Mouse (Mus musculus) neural tube, embryonic 13.5 days (tissue): ENCODE data around the gene Tmc6. TPM values are rescaled to one million over a fixed set of nuclear protein-coding genes. Genes with fewer than 3 reads are reported as not detected.

Source experiments
- ATAC-seq: fragments of 200-750 bp; cut with Nextera tagmentation; 2 replicates; pipeline ENCODE4 v1.8.0; 2017; ENCODE audit warnings: low read depth, mild to moderate bottlenecking, moderate TSS enrichment, moderate library complexity
- H3K27ac ChIP-seq: fragments of 300-500 bp; sonication (generic); replicated peaks from 2 replicates; pipeline ENCODE4 v1.5.1; 2015; ENCODE audit warnings: moderate library complexity, mild to moderate bottlenecking, inconsistent platforms
- H3K27me3 ChIP-seq: fragments of 300-500 bp; sonication (generic); 2 replicates; pipeline ENCODE4 v1.6.1; 2015; ENCODE audit warnings: mild to moderate bottlenecking, inconsistent platforms
- H3K36me3 ChIP-seq: fragments of 300-500 bp; sonication (generic); 2 replicates; pipeline ENCODE4 v1.6.1; 2015; ENCODE audit warnings: mild to moderate bottlenecking, inconsistent platforms
- H3K4me1 ChIP-seq: fragments of 300-500 bp; sonication (generic); replicated peaks from 2 replicates; pipeline ENCODE4 v1.6.1; 2015; ENCODE audit warnings: inconsistent platforms
- H3K4me2 ChIP-seq: fragments of 300-500 bp; sonication (generic); 2 replicates; pipeline ENCODE4 v1.6.1; 2015; ENCODE audit warnings: inconsistent platforms, mild to moderate bottlenecking, moderate library complexity
- H3K4me3 ChIP-seq: fragments of 300-500 bp; sonication (generic); 2 replicates; pipeline ENCODE4 v1.5.1; 2015; ENCODE audit warnings: mild to moderate bottlenecking, inconsistent platforms
- H3K9ac ChIP-seq: fragments of 300-500 bp; sonication (generic); 2 replicates; pipeline ENCODE4 v1.6.1; 2015; ENCODE audit warnings: moderate library complexity, mild to moderate bottlenecking, inconsistent platforms
- H3K9me3 ChIP-seq: fragments of 300-500 bp; sonication (generic); 2 replicates; pipeline ENCODE4 v1.6.1; 2016; ENCODE audit warnings: inconsistent platforms
- WGBS: fragments of 180-500 bp; shearing (Covaris S2); methylation state at CpG from one replicate; pipeline ENCODE4 v1.1.7; 2015; 5-methylcytosine and 5-hydroxymethylcytosine counted together
- polyA plus RNA-seq: library from polyadenylated mRNA; unstranded; fragments of >200 nt; fragmentation: Nextera tagmentation; extraction: Ambion mirVana; gene quantifications from 2 replicates; pipeline ENCODE4 v1.2.1, GENCODE M21; 2015

Tmc6 gene
- polyA plus RNA-seq, 1 experiment from 2014 or later, result 9.7 TPM

GRCm38 (mm10) chr11:117806781-117807180 is 24.8 kb upstream of the Tmc6 start:
- Histone ChIP-seq H3K4me1 (peaks cover 21% of the 10 kb centered on the region), H3K27me3 (peaks cover 24% of the 10 kb centered on the region), H3K36me3 (no peaks in the 10 kb centered on the region), H3K4me3 (no peak overlapping the region), H3K9me3 (no peaks in the 10 kb centered on the region), H3K9ac (no peak overlapping the region), H3K27ac (no peak overlapping the region), H3K4me2 (no peak overlapping the region)
- 92% methylated on average over 6 of the region's 6 CpGs for WGBS
- ATAC-seq, result no peak

GRCm38 (mm10) chr11:117803166-117803688 is 21.2 kb upstream of the Tmc6 start:
- ATAC-seq, result no peak
- Histone ChIP-seq H3K9ac (no peak overlapping the region), H3K4me2 (no peak overlapping the region), H3K27me3 (no peaks in the 10 kb centered on the region), H3K4me1 (no peaks in the 10 kb centered on the region), H3K36me3 (no peaks in the 10 kb centered on the region), H3K9me3 (no peaks in the 10 kb centered on the region), H3K27ac (no peak overlapping the region), H3K4me3 (no peak overlapping the region)
- 89% methylated on average over 3 of the region's 3 CpGs for WGBS

DNA sequence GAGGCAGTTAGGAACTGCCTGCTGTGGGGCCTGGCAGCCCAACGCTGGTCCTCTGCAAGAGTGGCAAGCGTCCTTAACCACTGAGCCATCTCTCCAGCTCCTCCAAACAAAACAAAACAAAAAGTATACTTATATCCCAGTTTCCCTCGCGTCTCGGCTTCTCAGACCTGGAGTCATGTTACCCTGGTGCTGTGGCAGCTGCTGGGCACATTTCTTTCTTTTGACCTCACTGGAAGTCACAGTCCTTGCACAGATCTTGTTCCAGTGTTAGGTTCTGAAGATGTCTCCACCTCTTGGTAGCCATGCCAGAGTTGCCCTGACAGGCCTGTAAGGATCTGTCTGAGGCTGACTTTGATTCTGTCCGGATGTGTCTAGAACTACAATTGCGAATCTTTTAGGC is 19.7 kb upstream of the Tmc6 start:
- Histone ChIP-seq H3K4me3 (no peak overlapping the region), H3K9ac (no peak overlapping the region), H3K36me3 (no peaks in the 10 kb centered on the region), H3K27ac (no peak overlapping the region), H3K27me3 (no peaks in the 10 kb centered on the region), H3K4me1 (no peaks in the 10 kb centered on the region), H3K9me3 (no peaks in the 10 kb centered on the region), H3K4me2 (no peak overlapping the region)
- no peak for ATAC-seq
- WGBS, result 79% methylated on average over 7 of the region's 7 CpGs

DNA sequence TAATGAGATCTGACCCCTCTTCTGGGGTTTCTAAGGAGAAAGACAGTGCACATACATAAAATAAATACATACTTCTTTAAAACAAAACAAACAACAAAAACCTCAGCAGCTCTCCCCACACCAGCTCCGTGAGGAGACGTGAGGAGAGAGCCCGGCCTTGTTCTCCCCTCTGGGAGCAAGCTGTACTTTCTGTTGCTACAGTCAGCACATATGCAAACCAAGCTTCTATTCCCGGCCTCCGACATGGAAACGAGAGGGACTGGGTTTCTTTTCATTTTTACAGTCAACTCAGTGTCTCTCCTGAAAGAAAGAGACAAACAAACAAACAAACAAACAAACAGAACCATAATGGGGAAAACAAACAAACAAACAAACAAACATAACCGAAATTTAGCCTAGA is 18.0 kb upstream of the Tmc6 start:
- Histone ChIP-seq H3K4me1 (no peaks in the 10 kb centered on the region), H3K27ac (no peak overlapping the region), H3K36me3 (no peaks in the 10 kb centered on the region), H3K9me3 (no peaks in the 10 kb centered on the region), H3K27me3 (no peaks in the 10 kb centered on the region), H3K4me2 (no peak overlapping the region), H3K9ac (no peak overlapping the region), H3K4me3 (no peak overlapping the region)
- WGBS, result 82% methylated on average over 7 of the region's 7 CpGs
- ATAC-seq, result no peak

DNA sequence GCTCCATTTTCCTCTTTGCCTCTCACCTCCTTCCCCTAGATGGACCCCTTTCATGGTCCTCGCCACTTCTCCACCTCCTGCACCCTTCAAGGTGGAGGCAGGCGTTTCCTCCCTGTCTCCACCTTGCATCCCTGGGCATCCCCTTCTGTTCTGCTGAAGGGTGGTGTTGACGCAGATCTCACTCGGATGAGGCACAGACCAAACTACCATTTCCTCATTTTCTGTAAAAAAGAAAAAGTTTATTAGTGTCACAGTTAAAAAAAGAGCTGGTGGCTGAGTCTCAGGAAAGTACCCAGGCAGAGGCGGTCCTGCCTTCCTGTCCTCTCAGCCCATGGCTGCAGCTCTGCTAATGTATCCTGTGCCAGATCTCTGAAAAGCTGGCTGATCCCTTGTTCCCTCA is 17.2 kb upstream of the Tmc6 start:
- ATAC-seq, result no peak
- H3K4me3 ChIP-seq, result no peak overlapping the region
- H3K9me3 ChIP-seq, result no peaks in the 10 kb centered on the region
- no peak overlapping the region for H3K4me2 ChIP-seq
- H3K27ac ChIP-seq, result no peak overlapping the region
- H3K36me3 ChIP-seq, result no peaks in the 10 kb centered on the region
- 66% methylated on average over 5 of the region's 5 CpGs for WGBS
- H3K4me1 ChIP-seq, result no peaks in the 10 kb centered on the region
- H3K9ac ChIP-seq, result no peak overlapping the region
- H3K27me3 ChIP-seq, result no peaks in the 10 kb centered on the region

DNA sequence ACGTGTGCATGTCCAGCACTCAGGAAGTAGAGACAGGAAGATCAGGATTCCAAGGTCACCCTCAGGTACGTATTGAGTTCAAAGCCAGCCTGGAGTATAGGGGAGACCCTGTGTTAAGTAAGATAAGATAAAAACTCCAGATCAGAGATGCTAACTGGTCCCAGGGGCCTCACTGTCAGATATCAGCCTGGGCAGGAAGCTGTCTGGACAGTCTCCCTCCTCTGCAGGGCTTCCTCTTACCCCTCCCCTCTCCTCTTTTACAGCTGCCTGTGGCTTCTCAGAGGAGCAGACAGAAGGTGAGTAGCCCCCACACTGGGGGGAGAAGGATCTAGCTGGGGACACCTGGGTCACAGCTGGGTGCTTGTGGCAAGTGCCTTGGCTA is 16.2 kb upstream of the Tmc6 start:
- 53% methylated on average over 2 of the region's 2 CpGs for WGBS
- no peak overlapping the region for H3K4me2 ChIP-seq
- no peak for ATAC-seq

DNA sequence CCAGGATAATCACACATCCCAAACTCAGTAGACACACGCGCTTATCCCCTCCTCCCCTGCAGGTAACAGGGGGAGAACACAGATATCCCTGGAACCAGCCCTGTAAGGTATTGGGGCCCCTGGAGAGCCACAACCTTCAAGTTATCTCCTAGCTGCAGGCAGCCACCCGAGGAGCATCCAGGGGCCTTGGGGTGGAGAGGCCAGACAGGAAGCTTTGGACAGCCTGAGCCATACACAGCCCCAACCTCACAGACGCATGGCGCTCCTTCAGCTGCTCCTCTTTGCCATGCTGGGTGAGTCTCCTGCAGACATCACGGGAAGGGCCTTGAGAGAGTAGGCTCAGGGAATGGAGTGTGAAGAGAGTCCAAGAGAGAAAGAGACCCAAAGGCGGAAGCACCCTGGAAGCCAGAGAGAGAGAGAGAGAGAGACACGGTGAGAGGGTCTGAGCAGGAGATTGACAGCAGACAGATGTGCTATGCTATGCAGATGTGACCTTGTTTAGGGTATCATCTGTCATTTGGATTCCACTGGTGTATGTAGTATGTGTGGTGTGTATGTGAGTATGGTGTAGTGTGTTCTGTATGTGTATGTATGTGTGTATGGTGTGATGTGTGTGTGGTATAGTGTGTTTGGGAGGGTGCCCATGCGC is 15.6 kb upstream of the Tmc6 start, which contains the start of gene 6030468B19Rik:
TSS of gene 6030468B19Rik (plus strand) at position 150 of the 649 bp plus-strand sequence.
- WGBS, result 70% methylated on average over 9 of the region's 9 CpGs
- no peak for ATAC-seq
- 0 out of 2 replicates have a peak, but pooled peaks cover 3% of the 10 kb centered on the region for H3K27me3 ChIP-seq
- H3K9ac ChIP-seq, result no peak within 1 kb of the TSS
- H3K27ac ChIP-seq, result no peak within 1 kb of the TSS
- 0 out of 2 replicates have a peak, but pooled peaks cover under 1% of the 10 kb centered on the region for H3K4me1 ChIP-seq
- H3K4me3 ChIP-seq, result no peak within 1 kb of the TSS
- no peak within 1 kb of the TSS for H3K4me2 ChIP-seq
- H3K36me3 ChIP-seq, result no peaks in the 10 kb centered on the region
- no peaks in the 10 kb centered on the region for H3K9me3 ChIP-seq

More for the DNA sequence above, 16.2 kb upstream of the Tmc6 start:
- no peaks in the 10 kb centered on the region for H3K4me1 ChIP-seq
- no peaks in the 10 kb centered on the region for H3K9me3 ChIP-seq
- no peak overlapping the region for H3K9ac ChIP-seq
- H3K27ac ChIP-seq, result no peak overlapping the region
- H3K4me3 ChIP-seq, result no peak overlapping the region
- H3K27me3 ChIP-seq, result 0 out of 2 replicates have a peak, but pooled peaks cover 1% of the 10 kb centered on the region
- H3K36me3 ChIP-seq, result no peaks in the 10 kb centered on the region

- no peak overlapping the region for H3K9ac ChIP-seq
- peaks cover 8% of the 10 kb centered on the region for H3K27me3 ChIP-seq
- 0 out of 2 replicates have a peak, but pooled peaks cover 3% of the 10 kb centered on the region for H3K4me1 ChIP-seq
- no peak for ATAC-seq
- H3K36me3 ChIP-seq, result no peaks in the 10 kb centered on the region
- H3K4me2 ChIP-seq, result no peak overlapping the region
- 45% methylated on average over 5 of the region's 5 CpGs for WGBS
- no peaks in the 10 kb centered on the region for H3K9me3 ChIP-seq
- H3K4me3 ChIP-seq, result no peak overlapping the region
- no peak overlapping the region for H3K27ac ChIP-seq
Measured at GRCm38 (mm10) chr11:117796954-117797353, 15.0 kb upstream of the Tmc6 start.

- peaks cover 11% of the 10 kb centered on the region for H3K4me1 ChIP-seq
- WGBS, result 59% methylated on average over 4 of the region's 4 CpGs
Measured at GRCm38 (mm10) chr11:117794035-117794551, 12.1 kb upstream of the Tmc6 start.

GRCm38 (mm10) chr11:117792281-117792888 is 10.4 kb upstream of the Tmc6 start:
- peaks cover 26% of the 10 kb centered on the region for H3K27me3 ChIP-seq
- peak overlapping the region; percentile 20; the same call in 1 of the 2 replicates for H3K4me2 ChIP-seq
- H3K4me1 ChIP-seq, result peaks cover 11% of the 10 kb centered on the region
- 10% methylated on average over 22 of the region's 22 CpGs for WGBS
- H3K9ac ChIP-seq, result 0 out of 2 replicates have a peak overlapping the region, but pooled peaks have one; percentile 22
- no peak overlapping the region for H3K27ac ChIP-seq
- no peaks in the 10 kb centered on the region for H3K36me3 ChIP-seq
- ATAC-seq, result no peak
- H3K4me3 ChIP-seq, result no peak overlapping the region
- H3K9me3 ChIP-seq, result no peaks in the 10 kb centered on the region

More at GRCm38 (mm10) chr11:117794035-117794551, 12.1 kb upstream of the Tmc6 start:
- H3K36me3 ChIP-seq, result no peaks in the 10 kb centered on the region
- H3K9ac ChIP-seq, result no peak overlapping the region
- no peak overlapping the region for H3K27ac ChIP-seq
- H3K9me3 ChIP-seq, result no peaks in the 10 kb centered on the region
- peaks cover 26% of the 10 kb centered on the region for H3K27me3 ChIP-seq
- no peak overlapping the region for H3K4me2 ChIP-seq
- ATAC-seq, result no peak
- H3K4me3 ChIP-seq, result no peak overlapping the region

DNA sequence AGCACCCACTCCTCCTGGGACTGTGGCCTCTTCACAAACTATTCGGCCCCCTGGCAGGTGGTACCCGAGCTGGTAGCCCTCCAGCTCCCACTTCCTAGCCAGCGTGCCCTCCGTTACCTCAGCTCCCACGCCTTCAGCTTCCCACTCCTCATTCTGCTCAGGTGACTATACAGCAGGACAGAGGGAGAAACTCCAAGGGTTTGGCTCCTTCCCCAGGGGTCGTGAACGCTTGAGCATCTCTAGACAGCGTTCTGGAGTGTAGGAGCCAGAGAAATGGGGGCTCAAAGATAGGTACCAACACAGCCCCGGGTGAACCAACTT is 9.4 kb upstream of the Tmc6 start:
- no peak overlapping the region for H3K4me3 ChIP-seq
- no peak for ATAC-seq
- 84% methylated on average over 9 of the region's 9 CpGs for WGBS
- H3K36me3 ChIP-seq, result no peaks in the 10 kb centered on the region
- no peak overlapping the region for H3K9ac ChIP-seq
- peaks cover 11% of the 10 kb centered on the region for H3K4me1 ChIP-seq
- H3K27me3 ChIP-seq, result peaks cover 26% of the 10 kb centered on the region
- H3K27ac ChIP-seq, result no peak overlapping the region
- no peak overlapping the region for H3K4me2 ChIP-seq
- H3K9me3 ChIP-seq, result no peaks in the 10 kb centered on the region

DNA sequence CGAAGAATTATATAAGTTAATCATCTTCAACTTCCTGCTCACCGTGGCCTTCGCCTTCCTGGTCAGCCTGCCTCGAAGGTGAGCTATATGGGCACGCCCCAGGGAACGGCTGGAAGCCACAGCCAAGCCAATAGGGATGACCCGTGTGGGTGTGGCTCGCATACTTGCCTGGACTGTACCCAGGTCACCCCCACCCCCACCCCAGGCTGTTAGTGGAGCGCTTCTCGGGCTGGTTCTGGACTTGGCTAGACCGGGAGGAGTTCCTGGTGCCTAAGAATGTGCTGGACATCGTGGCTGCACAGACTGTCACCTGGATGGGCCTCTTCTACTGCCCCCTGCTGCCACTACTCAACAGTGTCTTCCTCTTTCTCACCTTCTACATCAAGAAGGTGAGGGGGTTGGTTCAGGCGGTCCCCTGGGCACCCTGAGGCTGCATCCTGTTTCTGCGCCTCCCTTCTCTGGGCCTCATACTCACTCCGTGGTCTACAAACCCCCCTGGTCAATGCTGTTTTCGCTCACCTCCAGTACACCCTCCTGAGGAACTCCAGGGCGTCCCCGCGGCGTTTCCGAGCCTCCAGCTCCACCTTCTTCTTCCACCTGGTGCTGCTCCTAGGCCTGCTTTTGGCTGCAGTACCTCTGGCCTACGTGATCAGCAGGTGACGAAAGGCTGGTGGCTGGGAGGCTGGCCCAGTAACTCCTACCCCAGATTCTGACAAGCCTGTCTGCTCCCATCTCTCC is 8.9 kb upstream of the Tmc6 start:
- ATAC-seq, result no peak
- no peaks in the 10 kb centered on the region for H3K36me3 ChIP-seq
- no peak overlapping the region for H3K4me3 ChIP-seq
- 38% methylated on average over 23 of the region's 23 CpGs for WGBS
- peaks cover 11% of the 10 kb centered on the region for H3K4me1 ChIP-seq
- H3K27me3 ChIP-seq, result peaks cover 26% of the 10 kb centered on the region
- no peak overlapping the region for H3K27ac ChIP-seq
- H3K9ac ChIP-seq, result no peak overlapping the region
- H3K4me2 ChIP-seq, result peak overlapping the region; percentile 30
- H3K9me3 ChIP-seq, result no peaks in the 10 kb centered on the region
